Mouse (Mus musculus) cerebellum, adult 2 months (tissue): ENCODE measurements around the gene Mcf2l. TPM values are rescaled to one million over a fixed set of nuclear protein-coding genes. Genes with fewer than 3 reads are reported as not detected.

Source experiments
- DNase-seq, 2 experiments: peaks; one replicate each; pipeline ENCODE4 v3.0.0; 2021
- H3K27ac ChIP-seq: fragments of 200-500 bp; 2 replicates; pipeline ENCODE4 v1.5.1; 2012; ENCODE audit warnings: low read length, control low read depth, inconsistent platforms; ENCODE audit not compliant: insufficient read depth
- H3K27me3 ChIP-seq: fragments of 200-500 bp; 2 replicates; pipeline ENCODE4 v1.6.1; 2012; ENCODE audit warnings: inconsistent platforms, mild to moderate bottlenecking, low read length, moderate library complexity; ENCODE audit not compliant: control insufficient read depth, insufficient read depth
- H3K4me1 ChIP-seq: fragments of 200-500 bp; 2 replicates; pipeline ENCODE4 v1.6.1; 2011; ENCODE audit warnings: low read length; ENCODE audit not compliant: control insufficient read depth, insufficient read depth
- H3K4me3 ChIP-seq: fragments of 200-500 bp; replicated peaks from 2 replicates; pipeline ENCODE3; 2011; ENCODE audit warnings: mild to moderate bottlenecking, low read depth, low read length, control low read depth; ENCODE audit not compliant: insufficient read depth
- CTCF ChIP-seq: fragments of 200-500 bp; IDR thresholded peaks from 2 replicates; pipeline ENCODE4 v1.5.1; 2011; ENCODE audit warnings: low read depth, mild to moderate bottlenecking, control low read depth, low read length, moderate library complexity, borderline replicate concordance; ENCODE audit not compliant: insufficient read depth
- POLR2A ChIP-seq: fragments of 200-500 bp; IDR thresholded peaks from 2 replicates; pipeline ENCODE4 v1.6.1; 2011; ENCODE audit warnings: low read length, control low read depth, borderline replicate concordance; ENCODE audit not compliant: insufficient read depth
- WGBS: fragments of 180-500 bp; shearing (Covaris S2); methylation state at CpG from one replicate; pipeline ENCODE4 v1.1.7; 2018; 5-methylcytosine and 5-hydroxymethylcytosine counted together
- polyA plus RNA-seq: library from polyadenylated mRNA; depleted of rRNA; stranded (reverse); fragments of >200 nt; gene quantifications from 2 replicates; pipeline ENCODE4 v1.2.3, GENCODE M21; 2012

Gene Mcf2l
- polyA plus RNA-seq, 1 experiment = 158 TPM

- no peak for DNase-seq
- Histone ChIP-seq H3K4me1 (no peaks in the 10 kb centered on the region), H3K4me3 (no peak overlapping the region), H3K27me3 (no peaks in the 10 kb centered on the region), H3K27ac (no peak overlapping the region)
- TF ChIP-seq POLR2A (no peak), CTCF (no peak)
- WGBS = 68% methylated on average over 15 of the region's 15 CpGs
Measured at GRCm38 (mm10) chr8:12856038-12856437, 17.6 kb upstream of the Mcf2l start.

- H3K4me3 ChIP-seq = no peak overlapping the region
- DNase-seq = peak; percentile 67 to 80
- no peak for TF ChIP-seq POLR2A
- 6% methylated on average over 3 of the region's 3 CpGs for WGBS
- no peaks in the 10 kb centered on the region for H3K27me3 ChIP-seq
- H3K4me1 ChIP-seq = peaks cover 17% of the 10 kb centered on the region
- H3K27ac ChIP-seq = peak overlapping the region; percentile 49; the same call in 1 of the 2 replicates
Measured at GRCm38 (mm10) chr8:12863061-12863460, 10.5 kb upstream of the Mcf2l start.

- TF ChIP-seq POLR2A (no peak), CTCF (no peak)
- no peaks in the 10 kb centered on the region for H3K27me3 ChIP-seq
- peaks cover 17% of the 10 kb centered on the region for H3K4me1 ChIP-seq
- peak; percentile 39 to 42 for DNase-seq
- H3K4me3 ChIP-seq = no peak overlapping the region
- 0 out of 2 replicates have a peak overlapping the region, but pooled peaks have one; percentile 10 for H3K27ac ChIP-seq
- WGBS = 26% methylated on average over 14 of the region's 14 CpGs
Measured at GRCm38 (mm10) chr8:12863608-12864007, 10.0 kb upstream of the Mcf2l start.

GRCm38 (mm10) chr8:12865790-12866189, 7.8 kb upstream of the Mcf2l start:
- Histone ChIP-seq H3K27ac (no peak overlapping the region), H3K27me3 (no peaks in the 10 kb centered on the region), H3K4me1 (peaks cover 17% of the 10 kb centered on the region), H3K4me3 (no peak overlapping the region)
- no peak for DNase-seq
- TF ChIP-seq CTCF (peak; percentile 22; the same call in 1 of the 2 replicates), POLR2A (no peak)
- WGBS = 60% methylated on average over 6 of the region's 6 CpGs

GRCm38 (mm10) chr8:12869661-12870060, 3.9 kb upstream of the Mcf2l start:
- WGBS = 54% methylated on average over 3 of the region's 3 CpGs
- H3K4me1 ChIP-seq = peaks cover 6% of the 10 kb centered on the region
- H3K4me3 ChIP-seq = no peak overlapping the region
- no peak for TF ChIP-seq POLR2A
- no peak for TF ChIP-seq CTCF
- DNase-seq = no peak
- H3K27ac ChIP-seq = no peak overlapping the region
- no peaks in the 10 kb centered on the region for H3K27me3 ChIP-seq

GRCm38 (mm10) chr8:12870656-12871055, 3.0 kb upstream of the Mcf2l start:
- no peak overlapping the region for H3K4me3 ChIP-seq
- no peak for DNase-seq
- peaks cover 15% of the 10 kb centered on the region for H3K4me1 ChIP-seq
- WGBS = 92% methylated on average over 5 of the region's 5 CpGs
- no peak for TF ChIP-seq POLR2A
- TF ChIP-seq CTCF = no peak
- no peak overlapping the region for H3K27ac ChIP-seq
- H3K27me3 ChIP-seq = no peaks in the 10 kb centered on the region

GRCm38 (mm10) chr8:12871461-12871860, 2.1 kb upstream of the Mcf2l start:
- Histone ChIP-seq H3K4me3 (no peak overlapping the region), H3K27me3 (no peaks in the 10 kb centered on the region), H3K4me1 (peaks cover 23% of the 10 kb centered on the region), H3K27ac (no peak overlapping the region)
- no peak for DNase-seq
- WGBS = 41% methylated on average over 5 of the region's 5 CpGs
- TF ChIP-seq POLR2A (no peak), CTCF (no peak)

GRCm38 (mm10) chr8:12872983-12873356, 636 bp upstream of the Mcf2l start:
- TF ChIP-seq CTCF (no peak), POLR2A (no peak)
- H3K27me3 ChIP-seq = no peaks in the 10 kb centered on the region
- peak overlapping the region; percentile 73 for H3K27ac ChIP-seq
- peaks cover 31% of the 10 kb centered on the region for H3K4me1 ChIP-seq
- WGBS = 9% methylated on average over 9 of the region's 9 CpGs
- no peak for DNase-seq
- H3K4me3 ChIP-seq = peak overlapping the region; percentile 85
